Mouse (Mus musculus) liver, adult 2 months (tissue): ENCODE results near the gene Mis18a.

Source experiments
- CTCF ChIP-seq: fragments of 200-500 bp; IDR thresholded peaks from 2 replicates; pipeline ENCODE4 v1.5.1; 2011; ENCODE audit warnings: low read depth, low read length, control low read depth
- POLR2A ChIP-seq: fragments of 200-500 bp; IDR thresholded peaks from 2 replicates; pipeline ENCODE4 v1.6.1; 2011; ENCODE audit warnings: low read length, control low read depth; ENCODE audit not compliant: insufficient read depth; ENCODE audit errors: extremely low read depth

GRCm38 (mm10) chr16:90687011-90687410 lies 40.2 kb downstream of the Mis18a start:
- no peak for TF ChIP-seq POLR2A
- TF ChIP-seq CTCF = no peak
